Mouse (Mus musculus) stomach, adult 2 months (tissue): ENCODE measurements around the gene Prickle2. TPM values are rescaled to one million over a fixed set of nuclear protein-coding genes. Genes with fewer than 3 reads are reported as not detected.

ENCODE experiments used
- polyA plus RNA-seq: library from polyadenylated mRNA; depleted of rRNA; stranded (reverse); fragments of >200 nt; gene quantifications from 2 replicates; pipeline ENCODE4 v1.2.3, GENCODE M21; 2012; rRNA removed

The Prickle2 gene
- polyA plus RNA-seq: 0.94 and 1.7 TPM in 2 replicates

DNA sequence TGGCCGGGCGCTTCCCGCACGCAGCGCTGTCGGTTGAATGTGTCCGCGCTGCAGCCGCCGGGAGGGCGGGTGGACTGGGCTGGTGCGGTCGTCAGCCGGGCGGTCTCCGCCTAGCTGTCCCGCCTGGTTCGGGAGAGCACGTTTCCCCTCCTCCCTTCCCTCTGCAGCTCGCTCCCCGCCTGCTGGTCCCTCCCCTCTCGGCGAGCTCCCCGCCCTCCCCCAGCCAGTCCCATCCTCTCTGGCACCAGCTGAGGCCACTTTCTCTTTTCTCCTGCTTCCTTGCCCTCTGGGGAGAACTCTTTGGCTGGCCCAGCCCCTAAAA, at the start of gene Prickle2:
Gene Prickle2, minus strand, starts transcription at position 11 of the 322 bp plus-strand sequence.

Other genes starting within 250 kb of the Prickle2 start
- not detected in 2 replicates for gene A730049H05Rik, start 110.3 kb upstream of the Prickle2 start, polyA plus RNA-seq
- 0.01 TPM in 1 of 2 replicates, not detected in the other for gene Gm15737, start 163.2 kb upstream of the Prickle2 start, polyA plus RNA-seq
- gene Adamts9, start 237.3 kb upstream of the Prickle2 start, polyA plus RNA-seq: 0.78 and 1.2 TPM in 2 replicates